Mouse (Mus musculus) limb, embryonic 13.5 days (tissue): ENCODE results near the gene Plch2. TPM values are rescaled to one million over a fixed set of nuclear protein-coding genes. Genes with fewer than 3 reads are reported as not detected.
A peak's percentile ranks its signal among the peaks of the same experiment; 100 is the strongest.

Experiments
- ATAC-seq: fragments of 200-750 bp; cut with Nextera tagmentation; 2 replicates; pipeline ENCODE4 v1.8.0; 2017; ENCODE audit warnings: low read depth, moderate number of reproducible peaks, moderate TSS enrichment; ENCODE audit not compliant: low FRiP score
- H3K27ac ChIP-seq: fragments of 300-500 bp; sonication (generic); 2 replicates; pipeline ENCODE4 v1.5.1; 2015; ENCODE audit warnings: inconsistent platforms, mild to moderate bottlenecking, moderate library complexity
- H3K27me3 ChIP-seq: fragments of 300-500 bp; sonication (generic); 2 replicates; pipeline ENCODE4 v1.6.1; 2015; ENCODE audit warnings: mild to moderate bottlenecking, inconsistent platforms
- H3K36me3 ChIP-seq: fragments of 300-500 bp; sonication (generic); 2 replicates; pipeline ENCODE4 v1.6.1; 2015; ENCODE audit warnings: inconsistent platforms, mild to moderate bottlenecking, moderate library complexity
- H3K4me1 ChIP-seq: fragments of 300-500 bp; sonication (generic); 2 replicates; pipeline ENCODE4 v1.6.1; 2015; ENCODE audit warnings: inconsistent platforms
- H3K4me2 ChIP-seq: fragments of 300-500 bp; sonication (generic); replicated peaks from 2 replicates; pipeline ENCODE4 v1.6.1; 2015; ENCODE audit warnings: inconsistent platforms, mild to moderate bottlenecking, moderate library complexity
- H3K4me3 ChIP-seq: fragments of 300-500 bp; sonication (generic); 2 replicates; pipeline ENCODE4 v1.5.1; 2015; ENCODE audit warnings: moderate library complexity, mild to moderate bottlenecking, inconsistent platforms
- H3K9ac ChIP-seq: fragments of 300-500 bp; sonication (generic); 2 replicates; pipeline ENCODE4 v1.6.1; 2015; ENCODE audit warnings: mild to moderate bottlenecking, inconsistent platforms
- H3K9me3 ChIP-seq: fragments of 300-500 bp; sonication (generic); 2 replicates; pipeline ENCODE4 v1.6.1; 2016; ENCODE audit warnings: inconsistent platforms
- WGBS: fragments of 180-500 bp; shearing (Covaris S2); methylation state at CpG from one replicate; pipeline ENCODE4 v1.1.7; 2015; 5-methylcytosine and 5-hydroxymethylcytosine counted together
- polyA plus RNA-seq: library from polyadenylated mRNA; unstranded; fragments of >200 nt; fragmentation: Nextera tagmentation; extraction: Ambion mirVana; gene quantifications from 2 replicates; pipeline ENCODE4 v1.2.1, GENCODE M21; 2015

Plch2 gene
- polyA plus RNA-seq, 1 experiment from 2014 or later, result 4.1 TPM

DNA sequence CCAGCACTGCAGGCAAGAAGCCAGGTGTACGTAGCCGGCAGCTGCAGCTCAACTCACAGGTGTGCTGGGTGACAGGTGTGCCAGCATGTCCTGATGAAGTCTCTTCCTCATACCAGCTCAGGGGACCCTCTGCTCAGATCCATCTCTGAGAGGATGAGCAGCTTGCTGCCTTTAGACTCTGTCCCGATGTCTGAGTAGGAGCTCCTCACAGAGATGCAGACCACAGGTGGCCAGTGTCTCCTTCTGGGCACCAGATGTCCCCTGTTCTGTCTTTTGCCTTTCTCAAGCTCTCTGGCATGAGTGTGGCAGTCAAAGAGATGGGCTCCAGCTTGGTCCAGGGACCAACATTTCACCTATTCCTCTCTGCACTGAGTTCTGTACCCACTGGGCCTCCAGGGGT lies 48.9 kb downstream of the Plch2 start:
- no peaks in the 10 kb centered on the region for H3K4me1 ChIP-seq
- ATAC-seq, result no peak
- no peaks in the 10 kb centered on the region for H3K27me3 ChIP-seq
- no peak overlapping the region for H3K4me3 ChIP-seq
- H3K9me3 ChIP-seq, result no peaks in the 10 kb centered on the region
- WGBS, result 80% methylated on average over 3 of the region's 3 CpGs
- H3K9ac ChIP-seq, result no peak overlapping the region
- no peak overlapping the region for H3K27ac ChIP-seq
- no peak overlapping the region for H3K4me2 ChIP-seq
- H3K36me3 ChIP-seq, result no peaks in the 10 kb centered on the region

- no peaks in the 10 kb centered on the region for H3K27me3 ChIP-seq
- no peak overlapping the region for H3K4me3 ChIP-seq
- WGBS, result 43% methylated on average over 10 of the region's 10 CpGs
- H3K27ac ChIP-seq, result no peak overlapping the region
- H3K9me3 ChIP-seq, result no peaks in the 10 kb centered on the region
- H3K36me3 ChIP-seq, result no peaks in the 10 kb centered on the region
- no peak for ATAC-seq
- no peak overlapping the region for H3K4me2 ChIP-seq
- H3K9ac ChIP-seq, result no peak overlapping the region
- H3K4me1 ChIP-seq, result no peaks in the 10 kb centered on the region
Observed at GRCm38 (mm10) chr4:155006296-155006695, 50.3 kb downstream of the Plch2 start.

- H3K4me3 ChIP-seq, result no peak overlapping the region
- H3K4me2 ChIP-seq, result no peak overlapping the region
- H3K4me1 ChIP-seq, result no peaks in the 10 kb centered on the region
- no peaks in the 10 kb centered on the region for H3K27me3 ChIP-seq
- H3K9me3 ChIP-seq, result no peaks in the 10 kb centered on the region
- H3K27ac ChIP-seq, result no peak overlapping the region
- WGBS, result 96% methylated on average over 3 of the region's 3 CpGs
- no peak for ATAC-seq
- H3K36me3 ChIP-seq, result no peaks in the 10 kb centered on the region
- H3K9ac ChIP-seq, result no peak overlapping the region
Observed at GRCm38 (mm10) chr4:155005278-155005677, 51.3 kb downstream of the Plch2 start.

DNA sequence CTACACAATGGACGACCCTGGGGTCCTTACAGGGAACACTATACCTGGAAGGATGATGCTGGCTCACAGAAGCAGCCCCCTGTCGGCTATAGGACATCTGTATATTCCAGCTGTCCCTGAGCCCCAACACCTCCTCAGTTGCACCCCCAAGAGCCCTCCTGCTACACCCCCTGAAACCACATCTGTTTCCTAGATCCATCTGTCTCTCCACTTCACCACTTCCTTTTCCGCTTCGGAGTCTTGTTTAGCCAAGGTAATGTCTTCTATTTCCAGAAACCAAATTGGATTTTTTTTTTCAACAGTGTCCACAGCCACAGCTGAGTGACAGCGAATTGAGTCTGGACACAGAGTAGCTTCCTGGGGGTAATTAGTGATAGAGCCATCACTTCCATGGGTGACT lies 57.2 kb downstream of the Plch2 start:
- Histone ChIP-seq H3K36me3 (no peaks in the 10 kb centered on the region), H3K27me3 (no peaks in the 10 kb centered on the region), H3K4me1 (peaks cover 10% of the 10 kb centered on the region), H3K9me3 (no peaks in the 10 kb centered on the region), H3K27ac (no peak overlapping the region), H3K4me2 (no peak overlapping the region), H3K9ac (no peak overlapping the region), H3K4me3 (no peak overlapping the region)
- whole genome bisulfite sequencing, result 73% methylated on average over 5 of the region's 5 CpGs
- no peak for ATAC-seq

- WGBS, result 26% methylated on average over 8 of the region's 8 CpGs
- no peaks in the 10 kb centered on the region for H3K27me3 ChIP-seq
- no peak overlapping the region for H3K9ac ChIP-seq
- H3K4me1 ChIP-seq, result peaks cover 19% of the 10 kb centered on the region
- H3K4me2 ChIP-seq, result no peak overlapping the region
- no peaks in the 10 kb centered on the region for H3K9me3 ChIP-seq
- H3K27ac ChIP-seq, result no peak overlapping the region
- no peaks in the 10 kb centered on the region for H3K36me3 ChIP-seq
- no peak overlapping the region for H3K4me3 ChIP-seq
- ATAC-seq, result no peak
Observed at GRCm38 (mm10) chr4:154996572-154997154, 59.9 kb downstream of the Plch2 start.

DNA sequence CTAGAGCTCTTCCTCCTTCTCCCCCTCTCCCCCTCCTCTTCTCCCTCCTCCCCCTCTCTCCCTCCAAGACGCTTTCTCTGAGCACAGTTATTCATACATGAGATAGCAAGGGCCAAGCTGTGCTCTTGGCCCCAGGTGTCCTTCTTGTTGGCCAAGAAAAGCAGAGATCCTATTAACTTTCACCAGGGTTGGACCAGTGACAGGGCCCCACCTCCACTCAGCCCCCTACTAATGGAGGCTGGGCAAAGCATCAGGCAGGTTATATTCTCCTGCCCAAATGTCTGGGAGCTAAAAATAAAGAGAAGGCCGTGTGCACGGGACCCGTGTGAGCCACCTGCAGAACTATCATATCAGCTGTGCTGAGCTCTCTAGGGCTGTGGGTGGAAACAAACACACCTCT lies 61.7 kb downstream of the Plch2 start:
- no peak overlapping the region for H3K27ac ChIP-seq
- WGBS, result 72% methylated on average over 4 of the region's 4 CpGs
- no peaks in the 10 kb centered on the region for H3K9me3 ChIP-seq
- H3K27me3 ChIP-seq, result no peaks in the 10 kb centered on the region
- no peak overlapping the region for H3K4me2 ChIP-seq
- no peaks in the 10 kb centered on the region for H3K36me3 ChIP-seq
- ATAC-seq, result no peak
- H3K4me1 ChIP-seq, result peaks cover 19% of the 10 kb centered on the region
- no peak overlapping the region for H3K4me3 ChIP-seq
- no peak overlapping the region for H3K9ac ChIP-seq

DNA sequence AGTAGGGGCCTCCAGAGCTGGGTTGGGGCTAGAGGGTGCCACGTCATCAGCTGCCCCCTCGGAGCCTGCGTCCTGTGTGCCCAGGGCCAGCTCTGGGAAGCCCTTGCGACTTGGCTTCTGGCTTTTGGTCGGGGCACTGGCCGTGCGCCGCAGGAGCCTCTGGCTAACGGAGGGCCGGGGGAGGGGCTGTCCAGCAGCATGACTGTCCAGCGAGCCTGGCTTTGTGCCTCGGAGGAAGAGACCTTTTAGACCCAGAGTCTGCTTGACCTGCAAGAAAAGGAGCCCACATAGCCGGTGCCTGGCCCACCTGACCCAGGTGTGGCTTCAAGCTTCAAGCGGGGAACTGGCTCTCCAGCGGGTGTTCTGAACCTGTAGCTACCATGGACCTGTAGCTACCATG lies 69.8 kb downstream of the Plch2 start:
- no peak for ATAC-seq
- Histone ChIP-seq H3K27ac (no peak overlapping the region), H3K36me3 (no peaks in the 10 kb centered on the region; the same call in 1 of the 2 replicates), H3K4me1 (peaks cover 17% of the 10 kb centered on the region), H3K9ac (no peak overlapping the region), H3K4me2 (no peak overlapping the region; the same call in 1 of the 2 replicates), H3K9me3 (no peaks in the 10 kb centered on the region), H3K4me3 (no peak overlapping the region), H3K27me3 (peaks cover 15% of the 10 kb centered on the region)
- WGBS, result 81% methylated on average over 15 of the region's 15 CpGs

GRCm38 (mm10) chr4:154986096-154986495 lies 70.5 kb downstream of the Plch2 start:
- peaks cover 17% of the 10 kb centered on the region for H3K4me1 ChIP-seq
- H3K9me3 ChIP-seq, result no peaks in the 10 kb centered on the region
- H3K27ac ChIP-seq, result no peak overlapping the region
- H3K9ac ChIP-seq, result peak overlapping the region; percentile 51
- peak overlapping the region; percentile 51 for H3K4me2 ChIP-seq
- WGBS, result 18% methylated on average over 16 of the region's 17 CpGs
- H3K4me3 ChIP-seq, result peak overlapping the region; percentile 20
- H3K36me3 ChIP-seq, result peaks cover 3% of the 10 kb centered on the region
- 0 out of 2 replicates have a peak, but pooled peaks have one; percentile 12 for ATAC-seq
- H3K27me3 ChIP-seq, result peaks cover 15% of the 10 kb centered on the region

DNA sequence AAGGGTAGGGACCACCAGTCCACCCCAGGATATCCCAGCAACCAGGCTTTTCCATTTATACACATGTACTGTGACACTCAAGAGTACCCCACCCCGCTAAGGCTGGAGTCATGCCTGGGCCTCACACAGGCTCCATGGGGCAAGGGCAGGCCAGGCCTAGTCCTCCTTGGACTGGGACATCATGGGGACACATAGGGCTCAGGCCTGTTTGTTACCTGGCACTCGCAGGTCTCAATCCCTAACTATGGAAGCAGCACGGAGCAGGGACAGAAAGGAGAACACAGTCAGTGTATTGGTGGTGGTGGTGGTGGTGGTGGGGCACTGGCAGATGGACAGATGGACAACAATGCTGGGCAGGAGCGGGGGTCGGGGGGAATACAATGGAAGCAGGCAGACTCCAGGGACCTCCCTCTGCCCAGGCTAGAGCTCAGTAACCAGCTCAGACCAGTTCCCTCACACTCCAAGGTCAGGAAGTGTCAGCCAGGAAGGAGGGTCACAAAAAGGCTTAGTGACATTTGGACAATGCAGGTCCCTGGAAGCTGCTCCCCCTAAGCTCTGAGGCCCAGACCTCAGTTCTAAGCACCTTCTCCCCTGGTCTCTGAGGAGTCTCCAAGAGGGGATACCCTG lies 71.3 kb downstream of the Plch2 start:
- Histone ChIP-seq H3K4me1 (peaks cover 17% of the 10 kb centered on the region), H3K27me3 (peaks cover 15% of the 10 kb centered on the region), H3K9ac (0 out of 2 replicates have a peak overlapping the region, but pooled peaks have one; percentile 51), H3K4me2 (peak overlapping the region; percentile 51), H3K9me3 (no peaks in the 10 kb centered on the region), H3K27ac (no peak overlapping the region), H3K4me3 (no peak overlapping the region), H3K36me3 (peaks cover 12% of the 10 kb centered on the region)
- ATAC-seq, result no peak
- WGBS, result 87% methylated on average over 5 of the region's 5 CpGs

- Histone ChIP-seq H3K9me3 (no peaks in the 10 kb centered on the region), H3K4me3 (no peak overlapping the region), H3K27me3 (peaks cover 15% of the 10 kb centered on the region), H3K9ac (peak overlapping the region; percentile 31; the same call in 1 of the 2 replicates), H3K4me2 (no peak overlapping the region), H3K27ac (no peak overlapping the region), H3K36me3 (peaks cover 27% of the 10 kb centered on the region), H3K4me1 (peaks cover 17% of the 10 kb centered on the region)
- WGBS, result 21% methylated on average over 24 of the region's 24 CpGs
- ATAC-seq, result no peak
Observed at GRCm38 (mm10) chr4:154983767-154984166, 72.8 kb downstream of the Plch2 start.

DNA sequence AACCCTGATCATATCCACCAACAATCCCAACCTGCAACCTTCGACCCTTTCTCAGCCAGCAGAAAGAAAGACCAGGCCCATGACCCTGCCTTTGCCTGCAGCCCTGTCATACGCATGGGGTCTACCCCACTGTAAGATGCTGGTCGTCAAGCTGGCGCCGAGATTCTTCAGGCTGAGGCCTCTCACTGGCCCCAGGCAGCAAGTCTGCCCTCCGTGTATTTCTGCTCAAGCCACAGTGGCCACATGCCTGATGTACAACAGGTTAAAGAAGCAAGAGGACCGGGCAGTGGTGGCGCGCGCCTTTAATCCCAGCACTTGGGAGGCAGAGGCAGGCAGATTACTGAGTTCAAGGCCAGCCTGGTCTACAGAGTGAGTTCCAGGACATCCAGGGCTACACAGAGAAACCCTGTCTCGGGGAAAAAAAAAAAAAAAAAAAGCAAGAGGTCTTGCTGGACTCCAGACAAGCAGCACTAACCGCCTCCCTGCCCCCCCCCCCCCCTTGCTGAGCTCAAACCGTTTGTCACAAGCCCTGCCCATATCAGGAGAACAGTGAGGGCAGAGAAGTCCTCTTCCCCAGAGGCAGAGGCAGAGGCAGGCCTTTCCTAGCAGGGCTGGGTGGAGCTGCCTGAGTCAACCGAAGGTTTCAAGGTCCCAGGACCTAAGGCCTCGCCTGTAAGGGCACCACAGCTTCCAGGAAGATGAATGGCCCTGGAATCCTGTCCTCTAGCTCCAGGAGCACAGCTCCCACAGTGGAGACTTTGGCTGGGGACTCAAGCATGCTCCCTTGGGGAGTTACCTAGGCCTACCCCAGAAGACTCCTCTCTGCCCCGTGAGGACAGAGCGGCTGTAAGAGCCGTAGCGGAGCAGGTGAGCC lies 74.1 kb downstream of the Plch2 start:
- Histone ChIP-seq H3K36me3 (peaks cover 40% of the 10 kb centered on the region), H3K4me3 (no peak overlapping the region), H3K27ac (no peak overlapping the region)

DNA sequence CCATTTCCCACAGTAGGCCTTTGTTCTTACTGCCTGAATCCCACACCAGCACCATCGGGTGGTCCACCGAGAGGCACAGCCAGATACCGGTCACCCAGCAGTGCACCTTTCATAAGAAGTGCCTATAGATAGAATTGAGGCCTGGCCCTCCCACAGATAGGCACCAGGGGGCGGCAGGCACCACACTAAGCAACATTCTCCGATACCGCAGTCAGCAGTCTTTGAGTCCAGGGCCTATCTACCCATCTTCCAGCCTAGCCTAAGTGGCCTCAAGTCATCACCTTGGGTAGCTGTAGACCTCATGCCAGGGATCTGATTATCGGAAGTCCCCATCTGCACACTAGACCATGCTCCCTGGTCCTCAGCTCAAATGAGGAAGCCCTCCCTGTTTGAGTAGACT lies 75.1 kb downstream of the Plch2 start:
- peaks cover 15% of the 10 kb centered on the region for H3K27me3 ChIP-seq
- no peak overlapping the region for H3K27ac ChIP-seq
- H3K4me2 ChIP-seq, result no peak overlapping the region
- H3K4me3 ChIP-seq, result no peak overlapping the region
- peaks cover 17% of the 10 kb centered on the region for H3K4me1 ChIP-seq
- 53% methylated on average over 7 of the region's 7 CpGs for WGBS
- H3K9me3 ChIP-seq, result no peaks in the 10 kb centered on the region
- peaks cover 49% of the 10 kb centered on the region for H3K36me3 ChIP-seq
- ATAC-seq, result peak; percentile 50
- H3K9ac ChIP-seq, result no peak overlapping the region

More for the DNA sequence above, 74.1 kb downstream of the Plch2 start:
- no peak for ATAC-seq
- Histone ChIP-seq H3K9me3 (no peaks in the 10 kb centered on the region), H3K27me3 (peaks cover 15% of the 10 kb centered on the region), H3K4me2 (no peak overlapping the region), H3K9ac (no peak overlapping the region), H3K4me1 (peaks cover 17% of the 10 kb centered on the region)
- WGBS, result 79% methylated on average over 17 of the region's 19 CpGs
